Mouse (Mus musculus): ENCODE measurements around the gene Gorasp2. TPM values are rescaled to one million over a fixed set of nuclear protein-coding genes. Genes with fewer than 3 reads are reported as not detected.

Gorasp2 gene
- polyA plus RNA-seq (2015; fragmentation: Nextera tagmentation; extraction: Ambion mirVana): 138 and 163 TPM in 2 replicates

GRCm38 (mm10) chr2:70660887-70661714, at the start of gene Gorasp2:
Gene Gorasp2, plus strand, starts transcription at chr2:70661576.

GRCm38 (mm10) chr2:70661715-70662495, 529 bp downstream of the Gorasp2 start, which contains the start of gene Gm26558:
Gene Gm26558, minus strand, starts transcription at chr2:70662108.

Other genes starting within 250 kb of the Gorasp2 start
- 0.19 and 0.34 TPM in 2 replicates for gene Sp5, start 186.7 kb upstream of the Gorasp2 start, polyA plus RNA-seq (2015; fragmentation: Nextera tagmentation; extraction: Ambion mirVana)
- gene Erich2, start 152.8 kb upstream of the Gorasp2 start, polyA plus RNA-seq (2015; fragmentation: Nextera tagmentation; extraction: Ambion mirVana): 0.58 and 1.5 TPM in 2 replicates
- not detected in 2 replicates for gene Gad1, start 108.5 kb upstream of the Gorasp2 start, polyA plus RNA-seq (2015; fragmentation: Nextera tagmentation; extraction: Ambion mirVana)
- 3.5 and 3.8 TPM in 2 replicates for gene Gm26558, start 532 bp downstream of the Gorasp2 start, polyA plus RNA-seq (2015; fragmentation: Nextera tagmentation; extraction: Ambion mirVana)
- gene Tlk1, start 164.2 kb downstream of the Gorasp2 start, polyA plus RNA-seq (2015; fragmentation: Nextera tagmentation; extraction: Ambion mirVana): 15.9 and 18.3 TPM in 2 replicates